Mouse (Mus musculus) embryo, embryonic 10 days (tissue): ENCODE results near the gene Cabin1.

Experiments
- DNase-seq: peaks from one replicate; pipeline ENCODE4 v3.0.0-alpha.2; 2015; ENCODE audit warnings: low spot score

Gene Cabin1

DNA sequence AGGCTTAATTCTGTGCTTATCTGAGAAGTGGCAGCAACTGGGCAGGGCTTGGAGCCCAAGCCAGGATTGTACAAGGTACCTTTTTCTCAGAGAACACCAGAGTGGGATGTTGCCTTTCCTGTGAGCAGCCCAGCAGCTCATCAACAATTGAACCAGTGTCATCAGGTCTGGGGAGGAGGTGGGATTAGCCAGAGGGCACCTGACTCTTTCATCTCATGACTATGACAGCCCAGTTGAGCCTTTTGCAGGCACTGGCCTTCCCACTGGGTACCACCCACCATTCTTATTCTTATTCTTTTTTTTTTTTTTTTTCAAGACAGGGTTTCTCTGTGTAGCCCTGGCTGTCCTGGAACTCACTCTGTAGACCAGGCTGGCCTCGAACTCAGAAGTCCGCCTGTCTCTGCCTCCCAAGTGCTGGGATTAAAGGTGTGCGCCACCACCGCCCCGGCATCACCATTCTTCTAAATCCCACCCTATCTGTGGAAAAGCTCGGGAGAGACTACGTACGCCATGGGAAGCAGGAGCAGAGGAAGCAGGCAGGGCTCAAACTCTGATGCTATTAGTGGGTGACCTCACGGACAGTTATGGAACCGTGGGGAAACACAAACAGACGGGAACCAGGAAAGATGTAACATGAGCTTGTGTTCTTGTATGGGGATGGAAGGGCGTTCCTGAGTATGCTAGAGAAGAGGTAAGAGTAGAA is 127.9 kb downstream of the Cabin1 start:
- no peak for DNase-seq

DNA sequence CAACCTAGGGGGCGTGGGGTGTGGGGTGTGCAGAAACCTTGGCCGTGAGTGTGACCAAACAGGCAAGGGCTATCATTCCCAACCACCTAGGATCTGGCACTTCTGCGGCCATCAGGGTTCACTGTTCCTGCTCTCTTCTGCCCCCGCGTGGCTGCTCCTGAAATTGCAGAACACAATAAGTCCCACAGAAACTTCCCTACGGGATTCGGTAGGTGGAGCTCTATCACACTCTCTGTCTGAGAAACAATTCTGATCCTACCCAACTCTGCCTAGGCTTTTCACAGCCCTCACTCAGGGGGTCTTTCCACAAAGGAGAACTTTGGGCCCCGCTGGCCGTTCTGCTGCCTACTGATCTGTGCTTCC is 128.5 kb downstream of the Cabin1 start:
- DNase-seq, result peak; percentile 91

DNA sequence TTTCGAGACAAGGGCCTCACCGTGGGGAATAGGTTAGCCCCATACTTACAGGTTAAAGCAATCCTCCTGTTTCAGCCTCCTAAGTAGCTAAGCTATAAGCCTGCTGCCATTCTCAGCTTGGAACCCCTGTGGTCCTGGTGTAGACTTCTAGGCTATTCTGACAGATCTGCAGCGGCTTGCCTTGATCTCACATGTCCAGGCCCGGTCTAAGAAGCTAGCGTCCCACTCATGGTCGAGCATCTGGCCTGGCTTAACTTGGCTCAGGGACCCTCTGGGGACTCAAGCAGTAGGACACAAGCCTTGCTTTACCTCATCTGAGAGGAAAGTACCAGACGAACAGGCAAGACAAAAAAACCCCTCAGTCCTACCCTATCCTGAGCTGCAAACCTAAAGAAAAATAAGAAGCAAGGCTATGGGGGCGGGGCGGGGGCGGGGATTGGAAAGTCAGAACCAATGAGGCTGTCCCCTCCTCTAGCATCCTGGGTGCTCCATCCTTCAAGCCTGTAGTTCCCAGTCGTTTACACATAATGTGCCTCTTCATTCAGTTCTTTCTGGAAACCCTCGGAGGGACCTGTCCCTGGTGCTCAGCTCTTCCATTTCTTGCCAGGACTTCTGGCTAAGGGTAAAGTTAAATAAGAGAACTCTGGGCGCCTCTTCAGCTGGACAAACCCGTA is 129.0 kb downstream of the Cabin1 start:
- DNase-seq, result no peak

DNA sequence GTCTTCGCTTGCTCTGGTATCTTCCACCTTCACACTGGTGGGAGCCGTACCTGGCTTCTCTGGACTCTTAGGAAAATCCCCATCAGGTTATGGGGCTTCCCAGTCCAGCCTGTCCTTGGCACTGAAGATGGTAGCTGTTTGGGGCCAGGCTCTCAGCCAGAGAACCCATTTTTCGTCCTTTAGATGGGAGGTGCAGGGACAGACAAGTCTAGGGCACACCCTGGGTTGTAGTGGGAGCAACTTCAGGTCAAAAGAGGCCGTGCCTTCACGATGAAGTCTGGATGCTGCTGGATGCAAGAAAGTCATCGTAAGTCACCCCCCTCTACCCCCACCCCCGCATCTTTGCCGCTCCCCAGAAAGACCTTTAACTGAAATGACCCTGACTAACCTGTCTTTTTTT is 129.5 kb downstream of the Cabin1 start:
- DNase-seq, result no peak

DNA sequence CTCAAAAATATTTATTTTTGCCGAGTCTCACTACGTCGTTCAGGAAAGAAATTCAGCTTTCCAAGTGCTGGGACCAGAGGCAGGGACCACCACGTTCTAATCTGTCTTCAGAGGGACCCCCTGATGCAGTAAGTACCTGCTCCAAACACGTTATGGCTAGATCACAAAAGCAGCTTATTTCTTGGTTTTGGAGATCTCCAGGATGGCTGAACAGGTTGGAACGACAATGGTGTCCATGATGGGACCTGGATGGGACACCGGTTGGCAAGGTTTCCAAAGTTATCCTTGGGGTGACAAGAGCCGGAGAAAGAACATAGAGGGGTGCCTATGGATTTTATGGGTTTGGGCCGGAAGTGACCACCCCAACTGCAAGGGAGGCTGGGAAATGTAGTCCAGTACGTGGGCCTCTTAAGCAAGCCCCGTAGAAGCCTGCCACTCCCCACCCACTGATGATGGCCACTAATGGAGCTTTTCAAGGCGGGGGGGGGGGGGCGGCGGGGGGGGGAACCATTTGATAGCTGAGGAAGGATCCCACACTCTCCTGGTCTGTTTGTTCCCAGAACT is 130.5 kb downstream of the Cabin1 start:
- no peak for DNase-seq

DNA sequence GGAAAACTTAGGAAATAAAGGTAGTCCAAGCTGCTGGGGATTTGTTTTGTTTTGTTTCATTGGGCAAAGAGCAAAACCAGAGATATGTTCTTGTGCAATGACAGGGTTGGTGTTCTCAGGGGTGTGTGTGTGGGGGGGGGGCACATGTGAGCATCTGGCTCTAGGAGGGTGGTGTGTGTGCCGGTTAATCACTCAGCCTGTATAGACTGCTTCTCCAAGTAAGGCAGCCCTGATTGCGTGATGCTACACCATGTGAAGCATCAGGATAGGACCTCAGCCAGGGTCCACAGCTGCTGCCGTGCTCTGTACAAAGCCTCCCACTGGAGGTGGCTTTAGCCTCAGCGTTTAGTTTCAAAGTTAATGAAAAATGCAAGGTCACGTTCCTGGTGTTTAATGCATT is 131.1 kb downstream of the Cabin1 start:
- no peak for DNase-seq

DNA sequence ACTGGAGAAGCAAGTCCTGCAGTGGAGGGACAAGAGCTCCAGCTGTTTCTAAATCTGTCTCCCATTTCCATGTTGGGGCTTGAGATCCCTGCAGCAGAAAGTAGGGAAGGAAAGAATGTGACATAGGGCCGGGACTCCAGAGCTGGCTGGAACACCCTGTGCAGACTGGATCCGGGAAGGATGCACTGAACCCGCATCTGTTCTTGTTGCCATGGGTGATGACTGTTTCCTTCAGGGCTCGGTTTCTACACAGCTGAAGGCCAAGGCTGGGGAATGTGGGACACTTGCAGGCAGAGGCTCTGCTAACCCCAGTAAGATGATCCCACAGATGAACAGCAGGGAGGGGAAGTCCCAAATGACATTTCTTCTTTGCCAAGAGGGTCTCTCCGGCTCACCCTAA is 131.5 kb downstream of the Cabin1 start:
- DNase-seq, result peak; percentile 22

DNA sequence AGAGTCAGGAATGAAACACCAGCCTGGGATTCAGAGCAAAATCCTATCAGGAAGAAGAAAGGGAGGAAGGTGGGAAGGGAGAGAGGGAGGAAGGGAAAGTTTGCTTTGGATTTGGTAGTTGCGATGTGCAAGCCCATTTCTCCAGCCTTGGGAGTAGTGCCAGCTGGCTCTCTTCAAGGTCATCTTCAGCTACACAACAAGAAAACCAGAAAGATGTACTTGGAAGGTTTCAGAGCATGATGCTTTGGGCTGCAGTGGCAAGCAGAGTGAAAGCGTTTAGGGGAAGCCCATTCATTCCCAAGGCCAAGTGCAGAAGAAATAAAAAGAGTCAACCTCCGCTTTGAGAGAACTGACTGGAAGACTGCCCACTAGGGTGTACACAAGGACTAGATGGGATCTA is 136.7 kb downstream of the Cabin1 start:
- DNase-seq, result no peak

DNA sequence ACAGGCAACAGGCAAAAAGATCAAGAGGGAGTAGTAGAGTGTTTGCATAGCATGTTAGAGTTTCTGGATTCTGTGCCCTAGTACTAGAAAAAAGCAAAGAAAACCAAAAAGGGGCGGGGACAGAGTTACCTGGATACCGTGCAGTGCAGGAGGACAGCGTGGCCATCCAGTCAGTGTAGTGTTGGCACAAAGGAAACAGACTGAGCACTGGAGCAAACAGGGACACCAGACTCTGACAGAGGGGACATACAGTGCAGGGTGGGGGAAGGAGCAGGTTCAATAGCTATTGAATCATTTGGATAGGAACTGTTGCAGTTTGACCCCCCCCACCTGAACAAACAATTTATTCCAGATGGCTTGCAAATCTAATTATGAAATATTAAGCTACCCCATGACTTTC is 137.2 kb downstream of the Cabin1 start:
- no peak for DNase-seq

DNA sequence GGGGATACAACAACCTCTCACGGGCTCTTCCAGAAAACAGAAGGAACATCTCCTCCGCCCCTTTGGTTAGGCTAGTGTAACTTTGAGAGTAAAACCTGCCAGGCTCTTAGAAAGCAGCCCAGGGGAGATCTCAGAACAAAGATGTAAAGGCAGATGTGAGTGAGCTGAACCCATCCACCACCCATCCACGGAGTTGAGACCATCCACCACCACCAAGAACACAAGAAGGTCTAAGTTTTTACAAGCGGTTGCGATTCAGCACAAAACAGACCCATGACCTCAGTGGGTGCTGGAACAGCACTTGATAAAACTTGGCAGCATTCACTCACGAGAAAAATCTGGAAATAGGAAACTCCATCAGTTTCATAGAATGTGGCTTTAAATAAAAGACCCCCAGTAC is 138.2 kb downstream of the Cabin1 start:
- no peak for DNase-seq

DNA sequence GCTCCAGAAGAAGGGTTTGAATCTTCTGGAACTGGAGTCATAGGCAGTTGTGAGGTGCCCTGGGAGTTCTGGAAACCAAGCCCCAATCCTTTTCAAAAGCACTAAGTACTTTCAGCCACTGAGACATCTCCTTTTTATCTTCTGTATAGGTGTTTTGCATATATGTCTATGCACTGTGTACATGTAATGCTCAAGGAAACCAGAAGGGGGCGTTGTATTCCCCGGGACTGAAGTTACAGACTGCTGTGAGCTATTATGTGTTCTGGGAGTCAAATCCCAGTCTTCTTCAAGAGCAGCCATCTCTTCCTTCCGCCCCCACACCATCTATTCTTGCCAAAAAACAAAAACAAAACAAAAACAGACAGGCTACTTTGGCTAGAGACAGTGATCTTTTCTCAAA is 143.3 kb downstream of the Cabin1 start:
- no peak for DNase-seq

DNA sequence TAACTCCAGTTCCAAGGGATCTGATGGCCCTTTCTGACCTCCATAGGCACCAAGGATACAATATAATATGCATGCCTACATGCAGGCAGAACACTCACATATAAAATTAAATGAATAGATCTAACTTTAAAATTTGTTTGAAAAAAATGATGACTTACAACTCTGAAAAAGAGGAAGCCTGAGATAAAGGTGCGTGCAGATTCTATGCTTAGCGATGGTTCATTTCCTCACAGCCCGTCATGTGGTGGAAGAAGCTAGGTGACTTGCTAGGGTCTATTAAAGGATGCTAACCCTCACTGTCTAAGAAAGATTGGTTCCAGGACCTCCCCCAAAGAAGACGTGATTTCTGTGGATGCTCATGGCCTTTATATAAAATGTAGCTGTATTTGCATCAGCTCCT is 148.1 kb downstream of the Cabin1 start:
- DNase-seq, result no peak

DNA sequence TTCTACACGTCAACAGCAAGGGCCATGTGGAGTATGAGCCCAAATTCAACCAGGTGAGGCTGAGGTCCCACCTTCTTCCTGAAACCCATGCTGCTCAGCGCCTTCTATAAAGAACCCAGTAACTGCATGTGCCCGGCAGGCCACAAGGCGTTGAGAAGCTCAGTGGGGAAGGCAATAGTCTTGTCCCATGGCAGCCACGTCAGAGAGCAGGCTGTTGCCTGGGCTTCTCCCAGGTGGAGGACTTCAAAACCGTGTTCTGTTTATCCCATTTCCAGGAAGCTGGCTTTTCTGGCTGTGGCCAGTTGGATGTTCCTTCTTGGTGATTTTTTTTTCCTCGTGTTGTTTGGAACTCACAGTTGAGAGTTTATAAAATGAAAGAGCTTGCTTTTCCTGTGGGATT is 153.7 kb downstream of the Cabin1 start:
- no peak for DNase-seq

DNA sequence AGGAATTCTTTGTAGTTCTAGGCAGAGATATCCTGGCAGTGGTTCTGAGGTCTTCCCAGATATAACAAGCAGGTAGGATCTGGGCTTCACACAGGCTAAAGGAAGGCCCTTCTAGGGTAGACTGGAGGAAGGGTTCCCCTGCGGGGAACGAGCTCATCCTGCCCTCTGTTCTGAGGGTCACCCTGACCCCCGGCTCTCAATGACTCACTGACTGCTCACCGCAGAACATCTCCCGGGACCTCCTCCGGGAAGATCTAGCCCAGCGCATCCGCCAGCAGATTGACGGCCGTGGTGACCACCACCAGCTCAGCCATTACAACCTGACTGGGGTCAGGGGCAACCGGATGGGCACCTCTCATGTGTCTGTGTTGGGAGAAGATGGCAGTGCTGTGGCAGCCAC is 155.2 kb downstream of the Cabin1 start:
- DNase-seq, result no peak

DNA sequence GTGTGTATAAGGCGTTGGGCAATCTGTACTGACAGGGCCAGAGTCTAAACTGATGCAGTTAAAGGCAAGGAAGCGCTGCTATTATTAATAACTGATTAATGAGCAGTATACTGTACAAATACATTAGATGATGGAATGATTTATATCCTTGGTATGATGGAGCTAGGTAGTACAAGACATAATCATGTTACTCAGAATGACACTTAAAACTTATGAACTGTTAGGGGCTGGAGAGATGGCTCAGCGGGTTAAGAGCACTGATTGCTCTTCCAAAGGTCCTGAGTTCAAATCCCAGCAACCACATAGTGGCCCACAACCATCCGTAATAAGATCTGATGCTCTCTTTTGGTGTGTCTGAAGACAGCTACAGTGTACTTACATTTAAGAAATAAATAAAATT is 156.9 kb downstream of the Cabin1 start:
- DNase-seq, result no peak

DNA sequence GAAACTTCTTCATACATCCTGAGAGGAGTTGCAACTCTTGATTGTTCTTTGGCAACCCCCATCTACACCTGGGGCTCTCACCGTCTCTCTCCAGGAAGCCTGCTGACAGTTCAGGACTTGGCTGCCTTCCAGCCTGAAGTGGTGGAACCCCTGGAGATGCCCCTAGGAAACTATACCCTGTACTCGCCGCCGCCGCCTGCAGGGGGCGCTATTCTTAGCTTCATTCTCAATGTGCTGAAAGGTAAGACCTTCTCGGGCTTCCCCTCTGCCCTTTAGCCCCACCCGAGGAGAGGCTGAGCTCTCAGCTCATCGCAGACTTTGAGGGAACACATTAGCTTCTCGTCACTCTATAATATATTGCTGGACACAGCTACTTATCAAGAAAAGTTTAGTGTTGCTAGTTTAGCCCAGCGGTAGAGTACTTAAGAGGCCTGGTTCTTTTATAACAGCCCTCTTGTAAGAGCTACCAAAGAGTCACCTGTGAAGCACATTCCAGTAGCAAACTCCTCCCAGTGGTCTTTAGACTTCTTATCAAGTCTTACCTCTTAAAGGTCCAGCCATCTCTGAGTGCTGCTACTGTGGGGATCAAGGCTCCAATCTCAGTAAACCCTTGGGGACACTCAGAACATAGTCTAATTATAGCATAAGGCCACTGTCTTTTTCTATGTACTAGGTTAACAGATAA is 158.8 kb downstream of the Cabin1 start:
- no peak for DNase-seq

DNA sequence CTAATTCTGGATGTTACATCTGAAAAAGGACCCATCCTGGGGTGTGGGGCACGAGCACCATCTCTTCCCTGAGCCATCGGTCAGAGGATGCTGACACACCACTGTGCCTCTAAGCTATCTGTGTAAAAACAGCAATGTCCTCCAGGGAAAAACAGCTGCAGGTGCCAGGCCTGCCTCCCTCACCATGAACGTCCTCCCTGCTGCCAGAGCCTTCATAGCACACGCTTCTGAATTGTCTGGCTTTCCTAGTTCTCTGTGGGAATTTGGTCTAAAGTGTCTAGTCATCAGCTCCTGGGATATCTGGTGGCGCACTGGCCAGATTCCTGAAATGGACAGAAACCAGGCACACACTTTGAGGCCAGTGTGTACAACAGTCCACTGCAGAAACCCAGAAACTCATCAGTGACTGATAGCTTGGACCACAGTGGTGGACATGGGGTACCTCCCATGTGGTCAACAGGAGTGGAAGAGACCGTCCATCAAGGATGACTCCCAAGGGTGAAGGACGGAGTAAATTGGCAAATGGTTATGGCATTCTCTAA is 163.9 kb downstream of the Cabin1 start:
- DNase-seq, result no peak
